Comparison of ENCODE assay signal across 11 mouse cellular contexts in genomic region chr10:111834925-111835823, GRCm38 (mm10).
A peak's percentile ranks its signal among the peaks of the same experiment; 100 is the strongest.
DNase-seq lines count a peak whose midpoint lies in the region; ATAC-seq lines count a peak whose summit lies in the region.
"Had no signal": no experiment of that assay in that cellular context is flagged by ENCODE, and none has a peak within 500 bp of the region (broad histone marks: within the 10 kb centered on the region; RNA-seq: fewer than 3 reads in every experiment).

No protein-coding gene starts in this region.

- H3K9ac ChIP-seq in hindbrain, embryonic 16.5 days (ENCODE audit: low read depth, low read length): no peak overlapping the region
- no peak overlapping the region for H3K9ac ChIP-seq in hindbrain, embryonic 11.5 days (ENCODE audit: low read depth, low read length)

- no peaks in the 10 kb centered on the region for H3K4me1 ChIP-seq in hindbrain, embryonic 16.5 days (ENCODE audit: control insufficient read depth, insufficient read depth, low read depth, low read length)
- no peaks in the 10 kb centered on the region; the same call in 1 of the 2 replicates for H3K4me1 ChIP-seq in hindbrain, embryonic 11.5 days (replicated peaks; ENCODE audit: control insufficient read depth, insufficient read depth, low read length)

- no peaks in the 10 kb centered on the region for H3K9me3 ChIP-seq in hindbrain, embryonic 16.5 days (ENCODE audit: control insufficient read depth, low read length)
- no peaks in the 10 kb centered on the region for H3K9me3 ChIP-seq in hindbrain, embryonic 11.5 days (ENCODE audit: control insufficient read depth, low read length)
- H3K9me3 ChIP-seq: G1E had no signal

- H3K27ac ChIP-seq in hindbrain, embryonic 16.5 days (ENCODE audit: low read depth, low read length): no peak overlapping the region
- H3K27ac ChIP-seq in hindbrain, embryonic 11.5 days (ENCODE audit: low read depth, low read length): no peak overlapping the region

- H3K27me3 ChIP-seq in hindbrain, embryonic 16.5 days (replicated peaks; ENCODE audit: control insufficient read depth, insufficient read depth, low read length): no peaks in the 10 kb centered on the region
- H3K27me3 ChIP-seq in hindbrain, embryonic 11.5 days (ENCODE audit: control insufficient read depth, insufficient read depth, low read length): no peaks in the 10 kb centered on the region

- H3K4me2 ChIP-seq in hindbrain, embryonic 16.5 days (ENCODE audit: low read length): no peak overlapping the region
- no peak overlapping the region for H3K4me2 ChIP-seq in hindbrain, embryonic 11.5 days (replicated peaks; ENCODE audit: low read depth, low read length)

- ATAC-seq in hindbrain, embryonic 16.5 days: 0 out of 2 replicates have a peak, but pooled peaks have one; percentile 40
- no peak for ATAC-seq in hindbrain, embryonic 11.5 days (ENCODE audit: low FRiP score)
- ATAC-seq: midbrain, embryonic 16.5 days had no signal

- 54% methylated on average over 11 of the region's 11 CpGs for WGBS in hindbrain, embryonic 16.5 days
- 57% methylated on average over 11 of the region's 11 CpGs for WGBS in hindbrain, embryonic 11.5 days

- no peak overlapping the region for H3K4me3 ChIP-seq in hindbrain, embryonic 16.5 days (ENCODE audit: low read length)
- H3K4me3 ChIP-seq in hindbrain, embryonic 11.5 days (ENCODE audit: low read depth, low read length): no peak overlapping the region

- DNase-seq in hindbrain, embryonic 11.5 days (ENCODE audit: low spot score): no peak
- peak; percentile 64 for DNase-seq in embryo, embryonic 11 days
- DNase-seq in kidney, postnatal 14 days: peak; percentile 35
- peak; percentile 29 to 70 for DNase-seq in lung, postnatal 4 days
- no peak for DNase-seq in thymus, postnatal 10 days (ENCODE audit: low spot score in 2 of 2)
- DNase-seq in right cerebral cortex, postnatal 10 days (ENCODE audit: low spot score in 2 of 2): no peak
- DNase-seq in thymus, adult 18-20 months: no peak
- DNase-seq: thymus, postnatal 36 days had no signal

- H3K36me3 ChIP-seq in hindbrain, embryonic 16.5 days (ENCODE audit: control insufficient read depth, insufficient read depth, low read length): no peaks in the 10 kb centered on the region
- no peaks in the 10 kb centered on the region for H3K36me3 ChIP-seq in hindbrain, embryonic 11.5 days (ENCODE audit: control insufficient read depth, insufficient read depth, low read length)
- H3K36me3 ChIP-seq: G1E had no signal

Comparison
In these comparisons a context has a peak if more than half of its experiments do, and no peak if none do; other contexts are left out.
1. DNase-seq: peak in embryo, embryonic 11 days (single experiment), kidney, postnatal 14 days (single experiment) and lung, postnatal 4 days (2 of 2); none in hindbrain, embryonic 11.5 days (single experiment), thymus, postnatal 10 days (0 of 2), right cerebral cortex, postnatal 10 days (0 of 2) and thymus, adult 18-20 months (0 of 2).